Mouse (Mus musculus): ENCODE data around the gene Nop56. TPM values are rescaled to one million over a fixed set of nuclear protein-coding genes. Genes with fewer than 3 reads are reported as not detected.

The Nop56 gene
- total and polyA plus RNA-seq, 2 experiments from 2014 or later: 104 to 302 TPM

- H3K4me2 ChIP-seq (ENCODE audit: low read depth, low read length, poor library complexity, severe bottlenecking): peak overlapping the region; percentile 78
- H3K9ac ChIP-seq (replicated peaks; ENCODE audit: low read length, poor library complexity, severe bottlenecking): peak overlapping the region; percentile 91
- 3% methylated on average over 20 of the region's 20 CpGs for WGBS
- TF ChIP-seq CTCF (IDR thresholded peaks at IDR 0.05): no peak
- no peak overlapping the region for H3K27ac ChIP-seq (ENCODE audit: low read depth, low read length)
- DNase-seq (ENCODE audit: low spot score): no peak
- peaks cover 4% of the 10 kb centered on the region; the same call in 1 of the 2 replicates for H3K4me1 ChIP-seq (ENCODE audit: insufficient read depth, low read length)
- peak overlapping the region; percentile 77 for H3K4me3 ChIP-seq (ENCODE audit: low read depth, low read length)
- ATAC-seq (ENCODE audit: low FRiP score): no peak
- H3K9me3 ChIP-seq (ENCODE audit: low read length): no peaks in the 10 kb centered on the region
- H3K36me3 ChIP-seq (ENCODE audit: insufficient read depth, low read length): peaks cover 8% of the 10 kb centered on the region
- no peaks in the 10 kb centered on the region for H3K27me3 ChIP-seq (ENCODE audit: insufficient read depth, low read length)
These were observed 22.0 kb downstream of the Nop56 start for GRCm38 (mm10) chr2:130296134-130296745.

- ATAC-seq (ENCODE audit: low FRiP score) (no peak), DNase-seq (ENCODE audit: low spot score) (no peak)
- H3K4me2 ChIP-seq (ENCODE audit: low read depth, low read length, poor library complexity, severe bottlenecking): no peak overlapping the region
- no peak overlapping the region for H3K9ac ChIP-seq (replicated peaks; ENCODE audit: low read length, poor library complexity, severe bottlenecking)
- no peak for TF ChIP-seq CTCF (IDR thresholded peaks at IDR 0.05)
- 83% methylated on average over 9 of the region's 9 CpGs for WGBS
- H3K36me3 ChIP-seq (ENCODE audit: insufficient read depth, low read length): peaks cover 8% of the 10 kb centered on the region
- no peak overlapping the region for H3K27ac ChIP-seq (ENCODE audit: low read depth, low read length)
- H3K27me3 ChIP-seq (ENCODE audit: insufficient read depth, low read length): no peaks in the 10 kb centered on the region
- H3K9me3 ChIP-seq (ENCODE audit: low read length): no peaks in the 10 kb centered on the region
- H3K4me3 ChIP-seq (ENCODE audit: low read depth, low read length): no peak overlapping the region
- H3K4me1 ChIP-seq (ENCODE audit: insufficient read depth, low read length): peaks cover 4% of the 10 kb centered on the region; the same call in 1 of the 2 replicates
These were observed 23.4 kb downstream of the Nop56 start for GRCm38 (mm10) chr2:130297580-130297979.

GRCm38 (mm10) chr2:130303014-130303413 lies 28.8 kb downstream of the Nop56 start:
- ATAC-seq (ENCODE audit: low FRiP score) (no peak), DNase-seq (ENCODE audit: low spot score) (no peak)
- Histone ChIP-seq H3K4me2 (ENCODE audit: low read depth, low read length, poor library complexity, severe bottlenecking) (no peak overlapping the region), H3K36me3 (ENCODE audit: insufficient read depth, low read length) (peaks cover 33% of the 10 kb centered on the region), H3K4me3 (ENCODE audit: low read depth, low read length) (no peak overlapping the region), H3K27me3 (ENCODE audit: insufficient read depth, low read length) (no peaks in the 10 kb centered on the region), H3K27ac (ENCODE audit: low read depth, low read length) (no peak overlapping the region), H3K9ac (replicated peaks; ENCODE audit: low read length, poor library complexity, severe bottlenecking) (no peak overlapping the region), H3K4me1 (ENCODE audit: insufficient read depth, low read length) (no peaks in the 10 kb centered on the region), H3K9me3 (ENCODE audit: low read length) (no peaks in the 10 kb centered on the region)
- WGBS: 32% methylated on average over 4 of the region's 4 CpGs
- no peak for TF ChIP-seq CTCF (IDR thresholded peaks at IDR 0.05)

GRCm38 (mm10) chr2:130327057-130327456 lies 52.8 kb downstream of the Nop56 start:
- Histone ChIP-seq H3K4me2 (ENCODE audit: low read depth, low read length, poor library complexity, severe bottlenecking) (no peak overlapping the region), H3K36me3 (ENCODE audit: insufficient read depth, low read length) (no peaks in the 10 kb centered on the region), H3K27me3 (ENCODE audit: insufficient read depth, low read length) (no peaks in the 10 kb centered on the region), H3K9me3 (ENCODE audit: low read length) (no peaks in the 10 kb centered on the region), H3K4me1 (ENCODE audit: insufficient read depth, low read length) (no peaks in the 10 kb centered on the region), H3K9ac (replicated peaks; ENCODE audit: low read length, poor library complexity, severe bottlenecking) (no peak overlapping the region), H3K4me3 (ENCODE audit: low read depth, low read length) (no peak overlapping the region), H3K27ac (ENCODE audit: low read depth, low read length) (no peak overlapping the region)
- 80% methylated on average over 1 of the region's 1 CpGs for WGBS
- ATAC-seq (ENCODE audit: low FRiP score) (no peak), DNase-seq (ENCODE audit: low spot score) (no peak)
- TF ChIP-seq CTCF (IDR thresholded peaks at IDR 0.05): no peak

Other genes starting within 250 kb of the Nop56 start
- gene Tgm6, start 162.0 kb upstream of the Nop56 start, total RNA-seq (2014; rRNA removed): 0.27 and 0.28 TPM in 2 replicates
- 0.31 and 0.36 TPM in 2 replicates for gene Tgm6, start 162.0 kb upstream of the Nop56 start, polyA plus RNA-seq (2015; fragmentation: Nextera tagmentation; extraction: Ambion mirVana)
- 227 and 250 TPM in 2 replicates for gene Snrpb, start 95.0 kb upstream of the Nop56 start, total RNA-seq (2014; rRNA removed)
- gene Snrpb, start 95.0 kb upstream of the Nop56 start, polyA plus RNA-seq (2015; fragmentation: Nextera tagmentation; extraction: Ambion mirVana): 269 and 274 TPM in 2 replicates
- not detected in 2 replicates for gene Tmc2, start 79.2 kb upstream of the Nop56 start, total RNA-seq (2014; rRNA removed)
- not detected in 2 replicates for gene Tmc2, start 79.2 kb upstream of the Nop56 start, polyA plus RNA-seq (2015; fragmentation: Nextera tagmentation; extraction: Ambion mirVana)
- gene Idh3b, start 10.1 kb downstream of the Nop56 start, total RNA-seq (2014; rRNA removed): 141 and 149 TPM in 2 replicates
- 176 and 194 TPM in 2 replicates for gene Idh3b, start 10.1 kb downstream of the Nop56 start, polyA plus RNA-seq (2015; fragmentation: Nextera tagmentation; extraction: Ambion mirVana)
- gene Ebf4, start 20.7 kb downstream of the Nop56 start, total RNA-seq (2014; rRNA removed): 17.2 and 22.5 TPM in 2 replicates
- 6.3 and 6.7 TPM in 2 replicates for gene Ebf4, start 20.7 kb downstream of the Nop56 start, polyA plus RNA-seq (2015; fragmentation: Nextera tagmentation; extraction: Ambion mirVana)
- gene Cpxm1, start 123.1 kb downstream of the Nop56 start, total RNA-seq (2014; rRNA removed): 25.4 and 26.2 TPM in 2 replicates
- gene Cpxm1, start 123.1 kb downstream of the Nop56 start, polyA plus RNA-seq (2015; fragmentation: Nextera tagmentation; extraction: Ambion mirVana): 32.4 and 35.3 TPM in 2 replicates
- not detected in 2 replicates for gene Gm28372, start 130.8 kb downstream of the Nop56 start, total RNA-seq (2014; rRNA removed)
- gene Gm28372, start 130.8 kb downstream of the Nop56 start, polyA plus RNA-seq (2015; fragmentation: Nextera tagmentation; extraction: Ambion mirVana): 0.15 TPM in 1 of 2 replicates, not detected in the other
- not detected in 2 replicates for gene 1700020A23Rik, start 130.8 kb downstream of the Nop56 start, total RNA-seq (2014; rRNA removed)
- 0.93 TPM in 1 of 2 replicates, not detected in the other for gene 1700020A23Rik, start 130.8 kb downstream of the Nop56 start, polyA plus RNA-seq (2015; fragmentation: Nextera tagmentation; extraction: Ambion mirVana)
- not detected in 2 replicates for gene Tmem239, start 132.0 kb downstream of the Nop56 start, total RNA-seq (2014; rRNA removed)
- gene Tmem239, start 132.0 kb downstream of the Nop56 start, polyA plus RNA-seq (2015; fragmentation: Nextera tagmentation; extraction: Ambion mirVana): 0.12 TPM in 1 of 2 replicates, not detected in the other
- 81.2 and 83.6 TPM in 2 replicates for gene Vps16, start 149.9 kb downstream of the Nop56 start, total RNA-seq (2014; rRNA removed)
- gene Vps16, start 149.9 kb downstream of the Nop56 start, polyA plus RNA-seq (2015; fragmentation: Nextera tagmentation; extraction: Ambion mirVana): 86.6 and 89.9 TPM in 2 replicates
- 27.5 and 28.8 TPM in 2 replicates for gene Pced1a, start 150.3 kb downstream of the Nop56 start, total RNA-seq (2014; rRNA removed)
- 12.0 and 12.3 TPM in 2 replicates for gene Pced1a, start 150.3 kb downstream of the Nop56 start, polyA plus RNA-seq (2015; fragmentation: Nextera tagmentation; extraction: Ambion mirVana)
- gene Ptpra, start 175.8 kb downstream of the Nop56 start, total RNA-seq (2014; rRNA removed): 120 and 147 TPM in 2 replicates
- 139 and 144 TPM in 2 replicates for gene Ptpra, start 175.8 kb downstream of the Nop56 start, polyA plus RNA-seq (2015; fragmentation: Nextera tagmentation; extraction: Ambion mirVana)

All from midbrain, postnatal 0 days (tissue).